In genomic region chr9:116290896-116291295, GRCm38 (mm10) we compare ENCODE assay signal across 9 mouse cellular contexts.
"Had no signal": no experiment of that assay in that cellular context is flagged by ENCODE, and none has a peak within 500 bp of the region (broad histone marks: within the 10 kb centered on the region; RNA-seq: fewer than 3 reads in every experiment).

No protein-coding gene starts in this region.

- H3K36me3 ChIP-seq: limb, embryonic 10.5 days; liver, embryonic 12.5 days; neural tube, embryonic 12.5 days had no signal

- H3K4me3 ChIP-seq: left cerebral cortex, adult 2 months; limb, embryonic 10.5 days; liver, embryonic 12.5 days; neural tube, embryonic 12.5 days had no signal

- DNase-seq: kidney, adult 11 months; lung, postnatal 36 days; midbrain, embryonic 14.5 days; thymus, adult 18-20 months; thymus, postnatal 14 days had no signal

- H3K27ac ChIP-seq: left cerebral cortex, adult 2 months; limb, embryonic 10.5 days; liver, embryonic 12.5 days; neural tube, embryonic 12.5 days had no signal

- ATAC-seq: liver, embryonic 12.5 days had no signal

- H3K4me1 ChIP-seq: limb, embryonic 10.5 days; liver, embryonic 12.5 days; neural tube, embryonic 12.5 days had no signal

- H3K9ac ChIP-seq: liver, embryonic 12.5 days; neural tube, embryonic 12.5 days had no signal

- H3K4me2 ChIP-seq: liver, embryonic 12.5 days; neural tube, embryonic 12.5 days had no signal

- H3K27me3 ChIP-seq: liver, embryonic 12.5 days; neural tube, embryonic 12.5 days had no signal

- H3K9me3 ChIP-seq: limb, embryonic 10.5 days; liver, embryonic 12.5 days; neural tube, embryonic 12.5 days had no signal
